Mouse (Mus musculus) spleen, postnatal 14 days (tissue): ENCODE data around the gene Dram1.

Experiments used
- DNase-seq, 2 experiments: peaks; one replicate each; pipeline ENCODE4 v3.0.0; 2021 to 2022; ENCODE audit warnings: low spot score in 2 of 2

The Dram1 gene

DNA sequence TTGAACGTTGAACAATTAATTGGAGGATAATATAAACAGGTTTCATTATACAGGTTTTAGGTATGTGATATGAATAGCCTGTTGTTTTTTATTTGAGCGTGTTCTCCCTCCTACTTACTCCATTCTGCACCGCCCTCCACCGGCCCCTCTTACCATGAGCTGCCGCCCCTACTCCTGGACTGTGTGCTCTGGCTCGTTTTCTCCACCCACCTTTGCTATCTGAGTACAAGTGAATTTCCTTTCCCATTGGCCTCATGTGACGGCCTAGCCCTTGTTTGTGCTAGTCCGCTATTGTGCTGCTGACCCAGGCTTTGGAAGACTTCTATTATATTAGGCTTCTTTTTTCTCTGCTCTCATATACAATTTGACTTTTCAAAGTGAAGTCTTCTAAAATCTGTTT lies 91.6 kb downstream of the Dram1 start:
- no peak for DNase-seq

GRCm38 (mm10) chr10:88284343-88284990 lies 94.4 kb downstream of the Dram1 start:
- DNase-seq, result no peak

DNA sequence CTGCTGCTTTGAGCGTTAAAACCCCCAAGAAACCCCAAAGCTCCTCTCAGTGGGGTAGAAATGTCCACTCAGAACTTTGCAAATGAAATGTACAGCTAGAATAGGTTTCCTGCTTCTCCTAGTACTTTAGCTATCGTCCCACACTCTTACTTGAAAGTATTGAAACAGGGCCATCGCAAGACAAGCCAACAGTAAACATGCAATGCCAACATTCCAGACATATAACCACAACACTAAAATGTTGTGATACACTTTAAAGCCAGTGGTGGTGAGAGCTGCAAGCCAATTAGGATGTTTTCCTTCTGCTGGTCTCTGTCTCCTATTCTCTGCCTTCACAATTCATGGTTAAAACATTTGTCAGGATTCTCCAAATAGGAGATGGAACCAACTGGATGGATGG lies 97.2 kb downstream of the Dram1 start:
- DNase-seq, result no peak

DNA sequence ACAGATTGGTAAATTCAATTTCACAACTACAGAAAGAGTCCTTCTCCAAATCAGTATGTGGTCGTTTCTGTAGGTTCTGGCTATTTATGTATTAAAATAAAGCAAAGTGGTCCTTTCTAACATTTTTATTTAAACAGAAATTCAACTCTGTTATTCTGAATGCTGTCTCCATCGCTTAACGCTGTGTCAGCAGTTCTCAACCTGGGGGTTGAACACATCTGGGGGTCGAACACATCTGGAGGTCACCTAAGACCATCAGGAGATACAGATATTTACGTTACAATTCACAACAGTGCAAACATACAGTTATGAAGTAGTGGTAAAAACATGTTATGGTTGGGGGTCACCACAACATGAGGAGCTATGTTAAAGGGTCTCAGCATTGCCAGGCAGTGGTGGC lies 104.8 kb downstream of the Dram1 start:
- DNase-seq, result no peak
